Mouse (Mus musculus) spleen, adult 2 months (tissue): ENCODE data around the gene Vwf.

Experiments
- CTCF ChIP-seq: fragments of 200-500 bp; IDR thresholded peaks from 2 replicates; pipeline ENCODE4 v1.5.1; 2011; ENCODE audit warnings: mild to moderate bottlenecking, inconsistent platforms; ENCODE audit not compliant: insufficient read depth, insufficient read length, insufficient replicate concordance; ENCODE audit errors: extremely low read depth
- POLR2A ChIP-seq: fragments of 200-500 bp; IDR thresholded peaks from 2 replicates; pipeline ENCODE4 v1.6.1; 2011; ENCODE audit warnings: low read depth, low read length, inconsistent platforms

DNA sequence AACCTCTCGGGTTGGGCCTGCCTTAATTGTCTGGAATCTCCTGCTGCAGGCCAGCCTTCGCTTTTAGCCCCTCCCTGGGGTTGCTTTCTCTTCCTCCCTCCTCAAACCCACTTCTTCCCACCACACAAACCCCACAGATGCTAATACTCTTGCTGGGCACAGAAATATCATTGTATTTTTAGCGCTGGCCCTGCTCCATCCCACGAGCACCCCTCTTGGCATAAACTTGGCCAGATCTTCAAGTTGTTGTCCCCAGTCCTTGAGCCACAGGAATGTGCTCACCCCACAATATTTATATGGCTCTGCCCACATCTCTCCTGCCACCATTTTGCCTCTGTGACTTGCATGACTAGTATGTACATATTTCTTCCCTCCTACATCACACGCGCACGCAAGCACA, 35.4 kb upstream of the Vwf start:
- TF ChIP-seq POLR2A, result no peak
- no peak for TF ChIP-seq CTCF
